Mouse (Mus musculus) embryonic fibroblast, embryonic 13.5 days (primary cell): ENCODE data around the gene Ccdc85c.

ENCODE experiments used
- CTCF ChIP-seq: IDR thresholded peaks from 2 replicates; pipeline ENCODE4 v1.5.1; 2011; ENCODE audit warnings: mild to moderate bottlenecking, control low read depth, low read length, moderate library complexity, borderline replicate concordance; ENCODE audit not compliant: insufficient read depth
- POLR2A ChIP-seq: IDR thresholded peaks from 2 replicates; pipeline ENCODE4 v1.6.1; 2011; ENCODE audit warnings: low read depth, mild to moderate bottlenecking, control low read depth, low read length, moderate library complexity

DNA sequence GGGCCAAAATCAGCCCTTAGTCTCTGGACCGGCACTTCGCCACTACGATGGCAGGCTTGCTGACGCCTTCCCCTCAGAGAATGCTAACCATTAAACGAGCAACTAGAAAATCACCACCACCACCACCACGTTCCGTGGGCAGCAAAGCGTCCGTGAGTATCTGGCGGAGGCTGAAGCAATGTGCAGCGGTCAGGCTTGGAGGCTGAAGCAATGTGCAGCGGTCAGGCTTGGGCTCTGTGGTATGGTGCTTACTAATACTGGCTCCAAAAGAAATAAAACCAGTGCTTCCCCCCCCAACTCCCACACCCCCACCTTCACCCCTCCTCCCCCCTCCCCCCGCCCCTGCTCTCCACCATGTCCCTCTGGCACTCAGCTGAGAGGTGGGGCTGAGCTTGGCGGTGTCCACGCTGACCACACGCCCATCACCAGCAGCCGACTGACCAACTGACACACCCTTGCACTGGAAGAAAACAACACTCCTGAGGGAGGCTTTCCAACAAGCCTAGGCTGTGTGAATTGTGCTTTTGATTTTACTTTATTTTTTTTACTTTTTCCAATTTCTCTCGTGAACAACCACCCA, 39.2 kb downstream of the Ccdc85c start:
- TF ChIP-seq CTCF (no peak), POLR2A (no peak)
